In the genomic region with DNA sequence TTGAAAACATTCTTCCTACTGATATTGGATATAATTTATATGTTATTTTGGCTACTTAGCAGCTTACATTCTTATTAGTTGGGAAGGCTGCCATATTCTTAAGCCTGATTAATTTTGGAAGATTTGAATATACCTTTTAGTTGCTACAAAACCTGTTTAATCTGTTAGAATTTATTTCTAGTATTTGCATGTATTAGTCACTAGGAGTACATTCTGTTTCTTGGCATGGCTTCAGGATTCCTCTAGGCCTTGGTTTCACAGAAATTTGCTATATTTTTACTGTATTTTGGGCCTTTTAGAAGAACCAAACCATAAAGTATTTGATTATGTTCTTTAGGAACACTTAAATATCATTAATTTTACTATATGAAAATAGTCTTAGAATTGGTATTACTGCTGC, we compare ENCODE assay signal across 21 mouse cellular contexts.
"Had no signal": no experiment of that assay in that cellular context is flagged by ENCODE, and none has a peak within 500 bp of the region (broad histone marks: within the 10 kb centered on the region; RNA-seq: fewer than 3 reads in every experiment).

No protein-coding gene starts in this region.

- H3K9me3 ChIP-seq: kidney, embryonic 15.5 days; limb, embryonic 15.5 days; neural tube, embryonic 12.5 days; neural tube, embryonic 15.5 days had no signal

- ATAC-seq: liver, postnatal 0 days had no signal

- H3K27ac ChIP-seq: kidney, embryonic 15.5 days; limb, embryonic 15.5 days; liver, embryonic 14.5 days; neural tube, embryonic 12.5 days; neural tube, embryonic 15.5 days; stomach, postnatal 0 days had no signal

- H3K4me1 ChIP-seq: kidney, embryonic 15.5 days; limb, embryonic 15.5 days; neural tube, embryonic 12.5 days; neural tube, embryonic 15.5 days had no signal

- H3K27me3 ChIP-seq: kidney, embryonic 15.5 days; limb, embryonic 15.5 days; neural tube, embryonic 12.5 days; neural tube, embryonic 15.5 days had no signal

- H3K4me2 ChIP-seq: kidney, embryonic 15.5 days; limb, embryonic 15.5 days; liver, embryonic 11.5 days; midbrain, embryonic 11.5 days; neural tube, embryonic 12.5 days; neural tube, embryonic 15.5 days had no signal

- DNase-seq: kidney, adult 8-10 months; kidney, postnatal 10 days; kidney, postnatal 36 days; layer of hippocampus, adult 9-11 months; liver, postnatal 0 days; lung, postnatal 14 days; lung, postnatal 4 days; midbrain, embryonic 14.5 days; right cerebral cortex, adult 18-20 months; right cerebral cortex, postnatal 14 days; right cerebral cortex, postnatal 4 days; thymus, adult 2 months; thymus, postnatal 14 days had no signal

- H3K9ac ChIP-seq: kidney, embryonic 15.5 days; limb, embryonic 15.5 days; liver, embryonic 14.5 days; liver, postnatal 0 days; neural tube, embryonic 12.5 days; neural tube, embryonic 15.5 days had no signal

- H3K4me3 ChIP-seq: kidney, embryonic 15.5 days; limb, embryonic 15.5 days; neural tube, embryonic 12.5 days; neural tube, embryonic 15.5 days had no signal

- H3K36me3 ChIP-seq: kidney, embryonic 15.5 days; limb, embryonic 15.5 days; neural tube, embryonic 12.5 days; neural tube, embryonic 15.5 days had no signal
